12 mouse cellular contexts compared by ENCODE assay signal in genomic region chr5:143517436-143517835, GRCm38 (mm10). TPM values are rescaled to one million over a fixed set of nuclear protein-coding genes. Genes with fewer than 3 reads are reported as not detected.
DNase-seq lines count a peak whose midpoint lies in the region; ATAC-seq and TF ChIP-seq lines count a peak whose summit lies in the region.
"Had no signal": no experiment of that assay in that cellular context is flagged by ENCODE, and none has a peak within 500 bp of the region (broad histone marks: within the 10 kb centered on the region; RNA-seq: fewer than 3 reads in every experiment).

No protein-coding gene starts in this region.

- H3K9ac ChIP-seq in intestine, postnatal 0 days (ENCODE audit: low read depth, low read length) = no peak overlapping the region
- no peak overlapping the region for H3K9ac ChIP-seq in intestine, embryonic 15.5 days
- H3K9ac ChIP-seq in embryonic facial prominence, embryonic 14.5 days (ENCODE audit: low read depth, low read length) = no peak overlapping the region
- no peak overlapping the region for H3K9ac ChIP-seq in stomach, postnatal 0 days (ENCODE audit: low read length)
- H3K9ac ChIP-seq: hindbrain, embryonic 14.5 days; neural tube, embryonic 15.5 days had no signal

- TF ChIP-seq CTCF in intestine, postnatal 0 days (IDR thresholded peaks at IDR 0.05; ENCODE audit: low read depth) = 0 out of 2 replicates have a peak, but pooled peaks have one; percentile 15
- TF ChIP-seq CTCF in stomach, postnatal 0 days (IDR thresholded peaks at IDR 0.05; ENCODE audit: low read depth) = no peak

- DNase-seq in lung, postnatal 10 days = peak; percentile 35
- DNase-seq in lung, postnatal 4 days = no peak
- peak; percentile 44 for DNase-seq in embryonic facial prominence, embryonic 14.5 days (ENCODE audit: low spot score)
- DNase-seq in stomach, postnatal 0 days (ENCODE audit: low spot score) = peak; percentile 63
- DNase-seq in cerebellum, adult 9-10 months = no peak
- DNase-seq: cerebellum, adult 18-20 months; thymus, postnatal 4 days had no signal

- H3K4me2 ChIP-seq in intestine, postnatal 0 days (replicated peaks; ENCODE audit: low read depth) = no peak overlapping the region
- H3K4me2 ChIP-seq in intestine, embryonic 15.5 days (replicated peaks) = no peak overlapping the region
- no peak overlapping the region for H3K4me2 ChIP-seq in embryonic facial prominence, embryonic 14.5 days (ENCODE audit: low read depth, low read length)
- H3K4me2 ChIP-seq in stomach, postnatal 0 days (replicated peaks; ENCODE audit: low read depth) = no peak overlapping the region; the same call in 1 of the 2 replicates
- H3K4me2 ChIP-seq: hindbrain, embryonic 14.5 days; neural tube, embryonic 15.5 days had no signal

- H3K4me1 ChIP-seq in intestine, postnatal 0 days (replicated peaks; ENCODE audit: control insufficient read depth, insufficient read depth, low read length) = 0 out of 2 replicates have a peak, but pooled peaks cover 5% of the 10 kb centered on the region
- H3K4me1 ChIP-seq in intestine, embryonic 15.5 days (replicated peaks) = peaks cover 32% of the 10 kb centered on the region
- H3K4me1 ChIP-seq in embryonic facial prominence, embryonic 14.5 days (ENCODE audit: control insufficient read depth, insufficient read depth, low read length) = peaks cover 8% of the 10 kb centered on the region; the same call in 1 of the 2 replicates
- H3K4me1 ChIP-seq in stomach, postnatal 0 days (replicated peaks; ENCODE audit: control insufficient read depth, insufficient read depth) = peaks cover 7% of the 10 kb centered on the region

- H3K9me3 ChIP-seq in intestine, postnatal 0 days (ENCODE audit: control insufficient read depth) = no peaks in the 10 kb centered on the region
- H3K9me3 ChIP-seq in intestine, embryonic 15.5 days = no peaks in the 10 kb centered on the region
- no peaks in the 10 kb centered on the region for H3K9me3 ChIP-seq in embryonic facial prominence, embryonic 14.5 days (ENCODE audit: control insufficient read depth, low read length)
- H3K9me3 ChIP-seq in stomach, postnatal 0 days (ENCODE audit: control insufficient read depth, low read length) = no peaks in the 10 kb centered on the region
- H3K9me3 ChIP-seq: neural tube, embryonic 15.5 days had no signal

- TF ChIP-seq EP300 in stomach, postnatal 0 days (optimal IDR thresholded peaks at IDR 0.05) = no peak

- H3K27ac ChIP-seq in intestine, postnatal 0 days (ENCODE audit: low read depth, low read length) = no peak overlapping the region
- H3K27ac ChIP-seq in intestine, embryonic 15.5 days = no peak overlapping the region
- no peak overlapping the region for H3K27ac ChIP-seq in embryonic facial prominence, embryonic 14.5 days (replicated peaks; ENCODE audit: low read depth, low read length)
- peak overlapping the region; percentile 86 for H3K27ac ChIP-seq in stomach, postnatal 0 days (replicated peaks)
- H3K27ac ChIP-seq: hindbrain, embryonic 14.5 days; neural tube, embryonic 15.5 days had no signal

- WGBS in intestine, postnatal 0 days = 46% methylated on average over 6 of the region's 6 CpGs
- WGBS in intestine, embryonic 15.5 days = 55% methylated on average over 6 of the region's 6 CpGs
- WGBS in embryonic facial prominence, embryonic 14.5 days = 61% methylated on average over 6 of the region's 6 CpGs
- 33% methylated on average over 6 of the region's 6 CpGs for WGBS in stomach, postnatal 0 days

- H3K36me3 ChIP-seq in intestine, postnatal 0 days (ENCODE audit: control insufficient read depth, insufficient read depth) = peaks cover 38% of the 10 kb centered on the region
- H3K36me3 ChIP-seq in intestine, embryonic 15.5 days = peaks cover 23% of the 10 kb centered on the region
- peaks cover 49% of the 10 kb centered on the region for H3K36me3 ChIP-seq in embryonic facial prominence, embryonic 14.5 days (ENCODE audit: control insufficient read depth, insufficient read depth, low read length)
- H3K36me3 ChIP-seq in stomach, postnatal 0 days (ENCODE audit: control insufficient read depth, insufficient read depth, low read length) = peaks cover 13% of the 10 kb centered on the region

- no peaks in the 10 kb centered on the region for H3K27me3 ChIP-seq in intestine, postnatal 0 days (replicated peaks; ENCODE audit: control insufficient read depth, insufficient read depth, low read length)
- H3K27me3 ChIP-seq in intestine, embryonic 15.5 days (replicated peaks) = no peaks in the 10 kb centered on the region
- no peaks in the 10 kb centered on the region for H3K27me3 ChIP-seq in embryonic facial prominence, embryonic 14.5 days (replicated peaks; ENCODE audit: control insufficient read depth, insufficient read depth, low read length)
- no peaks in the 10 kb centered on the region for H3K27me3 ChIP-seq in stomach, postnatal 0 days (ENCODE audit: control insufficient read depth, insufficient read depth, low read length)
- H3K27me3 ChIP-seq: neural tube, embryonic 15.5 days had no signal

- no peak; the same call in 1 of the 2 replicates for ATAC-seq in intestine, postnatal 0 days
- no peak for ATAC-seq in intestine, embryonic 15.5 days
- no peak for ATAC-seq in embryonic facial prominence, embryonic 14.5 days (ENCODE audit: low read depth)
- peak; percentile 70 for ATAC-seq in stomach, postnatal 0 days (ENCODE audit: low FRiP score, low TSS enrichment)
- ATAC-seq: forebrain, embryonic 14.5 days had no signal

- no peak overlapping the region for H3K4me3 ChIP-seq in intestine, postnatal 0 days (ENCODE audit: low read depth, low read length)
- H3K4me3 ChIP-seq in intestine, embryonic 15.5 days (replicated peaks) = no peak overlapping the region
- no peak overlapping the region for H3K4me3 ChIP-seq in embryonic facial prominence, embryonic 14.5 days (ENCODE audit: low read depth, low read length)
- no peak overlapping the region for H3K4me3 ChIP-seq in stomach, postnatal 0 days (ENCODE audit: low read depth, low read length)
- H3K4me3 ChIP-seq: neural tube, embryonic 15.5 days had no signal

RNA-seq across cellular contexts. Expression of gene Rac1, which starts 10.4 kb away (rescaled TPM):
- polyA plus RNA-seq in intestine, postnatal 0 days (2015; fragmentation: Nextera tagmentation; extraction: Ambion mirVana) = 375 and 413 TPM in 2 replicates
- 416 and 446 TPM in 2 replicates for polyA plus RNA-seq in intestine, embryonic 15.5 days (2015; fragmentation: Nextera tagmentation; extraction: Ambion mirVana)
- 527 and 534 TPM in 2 replicates for polyA plus RNA-seq in embryonic facial prominence, embryonic 14.5 days (2014; fragmentation: Nextera tagmentation; extraction: Ambion mirVana)
- polyA plus RNA-seq in stomach, postnatal 0 days (2015; fragmentation: Nextera tagmentation; extraction: Ambion mirVana) = 345 and 377 TPM in 2 replicates

RNA-seq across cellular contexts. Expression of gene Daglb, which starts 53.1 kb away (rescaled TPM):
- 10.6 and 11.4 TPM in 2 replicates for polyA plus RNA-seq in intestine, postnatal 0 days (2015; fragmentation: Nextera tagmentation; extraction: Ambion mirVana)
- 11.1 and 13.1 TPM in 2 replicates for polyA plus RNA-seq in intestine, embryonic 15.5 days (2015; fragmentation: Nextera tagmentation; extraction: Ambion mirVana)
- polyA plus RNA-seq in embryonic facial prominence, embryonic 14.5 days (2014; fragmentation: Nextera tagmentation; extraction: Ambion mirVana) = 7.6 and 8.5 TPM in 2 replicates
- polyA plus RNA-seq in stomach, postnatal 0 days (2015; fragmentation: Nextera tagmentation; extraction: Ambion mirVana) = 5.5 and 5.9 TPM in 2 replicates

Comparison
In these comparisons a context has a peak if more than half of its experiments do, and no peak if none do; other contexts are left out.
1. DNase-seq: peak in lung, postnatal 10 days (single experiment), embryonic facial prominence, embryonic 14.5 days (single experiment) and stomach, postnatal 0 days (single experiment); none in lung, postnatal 4 days (0 of 2) and cerebellum, adult 9-10 months (single experiment).